Mouse (Mus musculus) heart, postnatal 25 days (tissue): ENCODE measurements around the gene Sct. TPM values are rescaled to one million over a fixed set of nuclear protein-coding genes. Genes with fewer than 3 reads are reported as not detected.
A peak's percentile ranks its signal among the peaks of the same experiment; 100 is the strongest.

ENCODE experiments used
- DNase-seq: peaks from one replicate; pipeline ENCODE4 v3.0.0; 2022; ENCODE audit warnings: low spot score
- intact Hi-C: fragments of 180-260 bp; cut with DNase I; formaldehyde crosslinking; loops from one replicate; pipeline ENCODE4 v1.15.1; 2025
- total RNA-seq, 2 experiments: library from RNA; stranded (reverse); gene quantifications; 2 replicates each; pipeline ENCODE4 v1.2.3; 2021

Sct gene
- not detected for total RNA-seq

DNA sequence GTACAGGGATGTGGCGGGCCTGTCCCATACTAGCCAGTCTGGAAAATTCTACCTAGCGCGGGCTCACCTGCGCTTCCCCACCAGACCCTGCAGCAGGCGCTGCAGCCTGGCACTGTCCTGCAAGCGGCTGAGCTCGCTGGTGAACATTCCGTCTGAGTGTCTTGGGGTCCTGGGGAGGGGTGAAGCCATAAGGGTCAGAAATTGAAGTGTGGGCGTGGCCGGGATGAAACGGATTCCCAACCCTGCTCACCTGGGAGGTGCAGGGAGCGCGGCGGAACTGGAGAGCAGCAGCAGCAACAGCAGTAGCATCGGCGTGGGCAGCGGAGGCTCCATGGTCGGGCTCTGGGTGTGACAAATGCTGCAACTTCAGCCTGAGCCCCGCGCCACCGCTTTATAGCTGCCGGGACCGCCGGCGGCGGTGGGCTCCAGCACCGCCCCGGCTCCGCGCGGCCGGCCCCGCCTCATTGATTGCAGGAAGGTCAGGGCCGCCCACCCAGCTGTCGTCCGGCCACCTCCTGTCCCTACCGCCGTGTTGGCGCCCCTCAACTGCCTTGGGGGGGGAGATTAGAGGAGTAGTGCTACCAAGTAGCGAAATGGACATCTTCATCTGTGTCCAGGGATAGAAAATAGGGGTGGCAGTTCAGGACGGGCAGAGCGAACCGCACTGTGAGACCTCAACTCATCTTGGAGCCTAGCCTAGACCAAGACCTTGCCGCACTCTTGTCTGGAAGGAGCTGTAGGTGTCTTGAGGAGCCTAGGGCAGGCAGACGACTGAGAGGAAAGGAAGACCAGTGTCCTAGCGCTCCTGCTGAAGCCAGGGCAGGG lies at the start of gene Sct:
Sct (minus strand) TSS at position 368 of the 825 bp plus-strand sequence.
- intact Hi-C loops = no loop called here
- DNase-seq = no peak

- intact Hi-C loops = loop anchor here (5.0 kb wide), 1 partner anchor 61 kb away; the partner anchor contains the start of gene Irf7
- no peak for DNase-seq
Measured at GRCm38 (mm10) chr7:141328373-141328990, 49.5 kb upstream of the Sct start.

- peak; percentile 97 for DNase-seq
- intact Hi-C loops = loop anchor here (5.0 kb wide), 1 partner anchor 60 kb away; the partner anchor contains the start of gene Irf7
Measured at GRCm38 (mm10) chr7:141327469-141328372, 48.8 kb upstream of the Sct start, which contains the start of the genes Deaf1 and Tmem80. Gene Deaf1, minus strand, starts transcription at chr7:141327690. Gene Tmem80, plus strand, starts transcription at chr7:141327739.

GRCm38 (mm10) chr7:141326546-141327446 lies 47.9 kb upstream of the Sct start:
- intact Hi-C loops = loop anchor here (5.0 kb wide), 1 partner anchor 59 kb away; the partner anchor contains the start of gene Irf7

GRCm38 (mm10) chr7:141324686-141325085 lies 45.8 kb upstream of the Sct start:
- intact Hi-C loops = loop anchor here (5.0 kb wide), 1 partner anchor 57 kb away; the partner anchor contains the start of gene Irf7
- DNase-seq = no peak

More at GRCm38 (mm10) chr7:141326546-141327446, 47.9 kb upstream of the Sct start:
- no peak for DNase-seq

- intact Hi-C loops = no loop called here
- no peak for DNase-seq
Measured at GRCm38 (mm10) chr7:141319446-141319845, 40.5 kb upstream of the Sct start.

DNA sequence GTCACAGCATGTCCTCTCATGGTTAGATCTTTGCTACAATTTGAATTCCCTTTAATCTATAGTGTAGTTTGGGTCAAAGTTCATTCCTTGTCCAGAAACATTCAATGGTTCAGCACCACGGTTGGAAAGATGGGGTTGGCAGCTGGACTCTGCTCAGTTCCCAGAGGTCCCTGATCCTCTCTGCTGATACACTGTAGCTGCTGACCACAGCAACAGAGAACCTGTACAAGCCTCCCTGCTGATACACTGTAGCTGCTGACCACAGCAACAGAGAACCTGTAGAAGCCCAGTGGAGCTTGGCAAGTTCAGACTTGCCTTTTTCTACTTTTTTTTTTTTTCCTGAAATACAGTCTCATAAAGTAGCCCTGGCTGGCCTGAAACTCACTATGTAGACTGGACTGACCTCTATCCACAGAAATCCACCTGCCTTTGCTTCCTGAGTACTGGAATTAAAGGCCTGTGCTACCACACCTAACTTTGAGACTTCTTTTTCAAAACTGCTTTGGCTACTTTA lies 38.7 kb upstream of the Sct start:
- intact Hi-C loops = no loop called here

DNA sequence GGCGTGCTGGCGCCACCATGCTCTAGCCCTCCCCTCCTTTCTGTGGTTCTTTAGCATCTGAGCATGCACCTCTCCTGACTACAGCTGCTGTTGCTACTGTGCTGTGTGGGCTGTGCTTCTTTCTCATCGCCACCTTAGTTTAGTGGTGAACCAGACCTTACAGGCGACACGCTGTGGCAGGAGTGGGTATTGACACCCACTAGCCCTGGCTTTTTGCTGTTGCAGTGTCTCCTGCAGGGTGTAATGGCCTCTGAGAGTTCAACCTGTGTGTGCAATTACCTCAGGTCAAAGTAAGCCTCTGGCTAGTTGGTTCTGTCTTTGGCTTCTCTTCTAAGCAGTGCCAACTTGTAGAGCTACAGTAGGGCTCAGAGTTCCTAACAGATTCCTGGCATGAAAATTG lies 37.0 kb upstream of the Sct start:
- intact Hi-C loops = no loop called here
- DNase-seq = no peak

More for the DNA sequence above, 38.7 kb upstream of the Sct start:
- no peak for DNase-seq

GRCm38 (mm10) chr7:141315076-141315475 lies 36.1 kb upstream of the Sct start:
- intact Hi-C loops = no loop called here
- DNase-seq = no peak

- intact Hi-C loops = no loop called here
- no peak for DNase-seq
Measured at GRCm38 (mm10) chr7:141314416-141314815, 35.5 kb upstream of the Sct start.

GRCm38 (mm10) chr7:141304537-141304936 lies 25.6 kb upstream of the Sct start:
- intact Hi-C loops = no loop called here
- DNase-seq = no peak

DNA sequence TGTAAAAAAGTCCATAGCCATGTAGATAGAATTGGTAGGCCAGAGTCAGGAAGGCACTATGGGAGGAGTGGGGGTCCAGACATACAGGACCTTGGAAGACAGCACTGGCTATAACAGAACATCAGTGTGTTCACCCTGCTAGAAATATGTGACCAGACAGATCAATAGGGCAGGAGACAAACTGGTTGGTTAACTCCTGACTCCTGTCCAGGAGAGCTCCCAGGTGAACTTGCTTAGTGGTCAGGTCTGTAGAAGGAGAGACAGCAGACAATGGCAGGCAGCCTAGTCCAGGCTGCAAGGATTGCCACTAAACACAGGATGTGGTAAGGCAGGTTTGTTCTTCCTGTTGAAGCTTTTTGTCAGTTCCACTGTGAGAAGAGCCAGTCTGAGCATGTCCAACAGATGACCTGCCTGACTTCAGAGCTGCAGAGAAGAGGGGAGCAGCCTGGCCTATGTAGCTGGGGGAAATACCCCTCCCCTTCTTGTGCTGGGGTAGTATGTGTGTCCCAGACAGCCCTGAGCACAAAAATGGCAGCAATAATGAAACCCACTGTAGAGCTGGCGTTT lies 23.9 kb upstream of the Sct start:
- no peak for DNase-seq
- intact Hi-C loops = no loop called here

- DNase-seq = no peak
Measured at GRCm38 (mm10) chr7:141301386-141301785, 22.5 kb upstream of the Sct start.

DNA sequence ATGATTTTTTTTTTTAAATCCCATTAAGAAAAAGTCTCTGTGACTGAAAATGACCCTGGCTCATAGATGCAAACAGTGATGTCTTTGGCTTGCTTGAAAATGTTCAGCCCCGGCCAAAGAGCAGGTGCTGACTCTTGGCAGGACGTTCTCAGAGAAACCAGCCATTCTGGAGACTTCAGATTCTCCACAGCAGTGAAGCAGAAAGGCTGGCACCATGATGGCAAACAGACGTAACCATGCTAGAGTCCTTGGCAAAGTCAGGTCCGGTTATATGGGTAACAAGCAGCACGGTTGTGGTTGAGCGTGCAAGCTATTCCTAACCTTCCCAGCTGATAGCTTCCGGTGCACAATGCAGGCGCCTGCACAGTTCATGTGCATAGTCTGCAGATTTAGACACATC lies 20.2 kb upstream of the Sct start:
- DNase-seq = no peak
- intact Hi-C loops = no loop called here

More at GRCm38 (mm10) chr7:141301386-141301785, 22.5 kb upstream of the Sct start:
- intact Hi-C loops = no loop called here

DNA sequence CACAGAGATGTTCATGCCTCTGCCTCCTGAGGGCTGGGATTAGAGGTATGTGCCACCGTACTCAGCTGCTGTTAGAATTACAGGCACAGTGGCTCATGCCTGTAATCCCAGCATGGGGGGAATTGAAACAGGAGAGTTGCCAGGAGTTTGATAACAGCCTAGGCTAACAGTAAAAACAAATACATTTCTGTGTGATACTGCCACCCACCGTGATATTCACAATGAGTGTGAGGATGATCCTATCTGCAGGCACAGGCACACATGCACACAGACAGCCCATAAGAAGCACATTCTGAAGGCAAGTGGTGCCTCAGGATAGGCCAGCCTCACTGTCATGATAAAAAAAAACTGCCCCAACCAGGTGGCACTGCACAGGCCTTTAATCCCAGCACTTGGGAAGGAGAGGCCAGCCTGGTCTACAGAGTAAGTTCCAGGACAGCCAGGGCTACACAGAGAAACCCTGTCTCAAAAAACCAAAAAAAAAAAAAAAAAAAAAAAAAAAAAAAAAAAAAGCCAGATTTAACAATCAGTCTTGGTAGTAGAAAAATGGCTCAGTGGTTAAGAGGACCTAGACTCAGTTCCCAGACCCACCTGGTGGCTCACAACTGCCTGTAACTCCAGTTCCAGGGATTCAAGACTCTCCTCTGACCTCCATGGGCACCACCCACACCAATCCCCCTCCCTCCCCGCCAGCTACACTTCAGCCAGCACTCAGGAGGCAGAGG lies 19.2 kb upstream of the Sct start:
- intact Hi-C loops = no loop called here
- no peak for DNase-seq

DNA sequence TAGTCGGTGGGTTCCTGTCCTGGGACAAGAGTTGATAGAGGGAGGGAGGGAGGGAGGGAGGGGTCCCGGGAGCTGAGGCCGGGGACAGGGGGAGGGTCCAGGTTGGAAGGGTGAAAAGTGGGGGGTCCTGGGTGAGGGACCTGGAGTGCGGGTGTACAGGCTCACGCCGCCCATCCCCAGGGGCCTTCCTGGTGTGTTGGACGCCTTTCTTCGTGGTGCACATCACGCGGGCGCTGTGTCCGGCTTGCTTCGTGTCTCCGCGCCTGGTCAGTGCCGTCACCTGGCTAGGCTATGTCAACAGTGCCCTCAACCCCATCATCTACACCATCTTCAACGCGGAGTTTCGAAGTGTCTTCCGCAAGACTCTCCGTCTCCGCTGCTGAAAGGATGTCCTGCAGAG lies 15.5 kb upstream of the Sct start:
- intact Hi-C loops = no loop called here
- DNase-seq = no peak

- intact Hi-C loops = no loop called here
- no peak for DNase-seq
Measured at GRCm38 (mm10) chr7:141293852-141294471, 15.0 kb upstream of the Sct start.
